Mouse (Mus musculus) forebrain, embryonic 14.5 days (tissue): ENCODE data around the gene Anxa11. TPM values are rescaled to one million over a fixed set of nuclear protein-coding genes. Genes with fewer than 3 reads are reported as not detected.
"Not testable (repeated sequence)": the region's sequence is repeated elsewhere in the genome, so short reads cannot be mapped to it uniquely, and the experiment has no call there.

Experiments
- ATAC-seq: fragments of 200-750 bp; cut with Nextera tagmentation; 2 replicates; pipeline ENCODE4 v1.8.0; 2017; ENCODE audit warnings: mild to moderate bottlenecking, moderate library complexity
- DNase-seq: peaks from one replicate; pipeline ENCODE4 v3.0.0-alpha.2; 2015; ENCODE audit warnings: low spot score
- H3K27ac ChIP-seq: fragments of 300-500 bp; sonication (generic); 2 replicates; pipeline ENCODE4 v1.5.1; 2014; ENCODE audit warnings: low read depth, mild to moderate bottlenecking, control low read depth, low read length, moderate library complexity
- H3K27me3 ChIP-seq: fragments of 300-500 bp; sonication (generic); replicated peaks from 2 replicates; pipeline ENCODE4 v1.6.1; 2014; ENCODE audit warnings: low read length, control low read depth, mixed read lengths; ENCODE audit not compliant: control insufficient read depth, insufficient read depth
- H3K36me3 ChIP-seq: fragments of 300-500 bp; sonication (generic); 2 replicates; pipeline ENCODE4 v1.6.1; 2014; ENCODE audit warnings: low read length, control low read depth; ENCODE audit not compliant: control insufficient read depth, insufficient read depth
- H3K4me1 ChIP-seq: fragments of 300-500 bp; sonication (generic); 2 replicates; pipeline ENCODE4 v1.6.1; 2014; ENCODE audit warnings: antibody characterized with exemption, low read length, control low read depth; ENCODE audit not compliant: control insufficient read depth, insufficient read depth
- H3K4me2 ChIP-seq: fragments of 300-500 bp; sonication (generic); 2 replicates; pipeline ENCODE4 v1.6.1; 2014; ENCODE audit warnings: mild to moderate bottlenecking, control low read depth, low read length
- H3K4me3 ChIP-seq: fragments of 300-500 bp; sonication (generic); 2 replicates; pipeline ENCODE4 v1.5.1; 2014; ENCODE audit warnings: low read depth, low read length, control low read depth
- H3K9ac ChIP-seq: fragments of 300-500 bp; sonication (generic); 2 replicates; pipeline ENCODE4 v1.6.1; 2014; ENCODE audit warnings: mild to moderate bottlenecking, low read length, control low read depth, moderate library complexity
- H3K9me3 ChIP-seq: fragments of 300-500 bp; sonication (generic); replicated peaks from 2 replicates; pipeline ENCODE4 v1.6.1; 2016; ENCODE audit warnings: low read length, control low read depth, mixed read lengths; ENCODE audit not compliant: control insufficient read depth
- WGBS: fragments of 180-500 bp; shearing (Covaris S2); extraction: QIAGEN DNeasy Blood & Tissue Kit; methylation state at CpG from one replicate; pipeline ENCODE4 v1.1.7; 2014; 5-methylcytosine and 5-hydroxymethylcytosine counted together
- polyA plus RNA-seq: library from polyadenylated mRNA; unstranded; fragments of >200 nt; fragmentation: Nextera tagmentation; extraction: Ambion mirVana; gene quantifications from 2 replicates; pipeline ENCODE4 v1.2.1, GENCODE M21; 2014

The Anxa11 gene
- polyA plus RNA-seq, 1 experiment from 2014 or later, result 2.3 TPM

- Histone ChIP-seq H3K4me1 (peaks cover 8% of the 10 kb centered on the region; the same call in 1 of the 2 replicates), H3K27ac (no peak overlapping the region), H3K4me2 (no peak overlapping the region), H3K9ac (no peak overlapping the region), H3K9me3 (no peaks in the 10 kb centered on the region), H3K4me3 (no peak overlapping the region), H3K27me3 (peaks cover 22% of the 10 kb centered on the region), H3K36me3 (no peaks in the 10 kb centered on the region)
- no peak for DNase-seq
- WGBS, result 86% methylated on average over 8 of the region's 8 CpGs
- ATAC-seq, result no peak
These were observed 4.6 kb downstream of the Anxa11 start for GRCm38 (mm10) chr14:25846516-25846915.

GRCm38 (mm10) chr14:25847660-25848059 is 5.7 kb downstream of the Anxa11 start:
- no peak overlapping the region for H3K4me3 ChIP-seq
- no peak for DNase-seq
- no peak for ATAC-seq
- no peaks in the 10 kb centered on the region for H3K9me3 ChIP-seq
- no peak overlapping the region for H3K4me2 ChIP-seq
- peaks cover 12% of the 10 kb centered on the region for H3K27me3 ChIP-seq
- no peak overlapping the region for H3K27ac ChIP-seq
- no peak overlapping the region for H3K9ac ChIP-seq
- WGBS, result 59% methylated on average over 9 of the region's 9 CpGs
- no peaks in the 10 kb centered on the region for H3K36me3 ChIP-seq
- no peaks in the 10 kb centered on the region for H3K4me1 ChIP-seq

DNA sequence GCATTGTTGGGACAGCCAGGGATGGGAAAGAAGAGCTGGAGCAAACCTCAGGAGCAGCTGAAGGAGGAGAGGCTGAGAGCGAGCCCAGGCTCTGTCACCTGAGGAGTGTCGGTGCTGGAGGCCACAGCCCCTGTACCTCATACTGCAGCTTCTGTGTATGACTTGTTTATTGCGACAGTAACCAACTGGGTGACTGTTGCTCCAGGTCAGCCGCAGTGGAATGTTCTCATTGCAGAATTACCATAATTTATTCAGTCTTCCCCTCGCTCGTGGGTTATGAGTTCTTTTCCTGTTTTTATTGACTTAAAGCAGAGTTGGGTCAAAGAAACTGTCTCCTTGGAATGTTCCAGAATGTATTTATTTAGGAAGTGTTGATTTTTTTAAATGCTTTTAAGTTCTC is 6.3 kb downstream of the Anxa11 start:
- H3K36me3 ChIP-seq, result no peaks in the 10 kb centered on the region
- H3K9me3 ChIP-seq, result no peaks in the 10 kb centered on the region
- no peak overlapping the region for H3K4me3 ChIP-seq
- H3K27ac ChIP-seq, result no peak overlapping the region
- 85% methylated on average over 6 of the region's 6 CpGs for WGBS
- ATAC-seq (no peak), DNase-seq (no peak)
- H3K4me2 ChIP-seq, result no peak overlapping the region
- no peaks in the 10 kb centered on the region for H3K4me1 ChIP-seq
- H3K27me3 ChIP-seq, result peaks cover 7% of the 10 kb centered on the region
- H3K9ac ChIP-seq, result no peak overlapping the region

DNA sequence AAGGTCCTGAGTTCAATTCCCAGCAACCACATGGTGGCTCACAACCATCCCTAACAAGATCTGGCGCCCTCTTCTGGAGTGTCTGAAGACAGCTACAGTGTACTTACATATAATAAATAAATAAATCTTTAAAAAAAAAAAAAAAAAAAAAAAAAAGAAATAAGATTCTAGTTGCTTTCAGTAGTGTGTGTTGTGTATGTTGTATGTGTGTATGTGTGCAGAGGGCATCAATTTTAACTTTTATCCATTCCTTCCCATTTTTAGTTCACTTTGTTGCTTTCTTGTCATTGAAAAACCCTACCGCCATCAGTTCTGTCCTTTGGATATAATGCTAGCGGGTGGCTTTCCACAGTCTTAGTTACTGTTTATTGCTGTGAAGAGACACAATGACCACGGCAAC is 6.8 kb downstream of the Anxa11 start:
- ATAC-seq, H3K9ac ChIP-seq, H3K36me3 ChIP-seq, DNase-seq, H3K4me3 ChIP-seq, H3K4me2 ChIP-seq, H3K27me3 ChIP-seq, H3K9me3 ChIP-seq, H3K4me1 ChIP-seq, H3K27ac ChIP-seq: not testable (repeated sequence)
- 94% methylated on average over 3 of the region's 4 CpGs for WGBS

DNA sequence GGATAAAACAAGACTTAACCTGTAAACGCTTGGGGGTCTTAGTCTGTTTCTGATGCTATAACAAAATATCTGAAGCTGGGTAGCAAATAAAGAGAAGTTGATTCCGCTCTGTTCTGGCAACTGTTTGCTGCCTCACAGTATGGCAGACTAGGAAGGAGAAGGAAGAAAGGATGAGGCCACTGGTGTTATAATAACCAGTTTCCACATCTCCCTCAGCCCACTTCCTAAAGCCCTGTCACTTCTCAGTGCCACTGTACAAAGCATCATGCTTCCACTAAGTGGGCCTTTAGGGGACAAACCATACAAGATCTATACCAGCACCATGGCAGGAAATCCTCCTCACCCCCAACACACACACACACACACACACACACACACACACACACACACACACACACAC is 8.5 kb downstream of the Anxa11 start:
- no peak overlapping the region for H3K27ac ChIP-seq
- no peak overlapping the region for H3K9ac ChIP-seq
- ATAC-seq (no peak), DNase-seq (no peak)
- no peaks in the 10 kb centered on the region for H3K9me3 ChIP-seq
- H3K27me3 ChIP-seq, result no peaks in the 10 kb centered on the region
- no peak overlapping the region for H3K4me2 ChIP-seq
- no peaks in the 10 kb centered on the region for H3K4me1 ChIP-seq
- H3K4me3 ChIP-seq, result no peak overlapping the region
- H3K36me3 ChIP-seq, result no peaks in the 10 kb centered on the region
- WGBS, result 96% methylated on average over 2 of the region's 2 CpGs

DNA sequence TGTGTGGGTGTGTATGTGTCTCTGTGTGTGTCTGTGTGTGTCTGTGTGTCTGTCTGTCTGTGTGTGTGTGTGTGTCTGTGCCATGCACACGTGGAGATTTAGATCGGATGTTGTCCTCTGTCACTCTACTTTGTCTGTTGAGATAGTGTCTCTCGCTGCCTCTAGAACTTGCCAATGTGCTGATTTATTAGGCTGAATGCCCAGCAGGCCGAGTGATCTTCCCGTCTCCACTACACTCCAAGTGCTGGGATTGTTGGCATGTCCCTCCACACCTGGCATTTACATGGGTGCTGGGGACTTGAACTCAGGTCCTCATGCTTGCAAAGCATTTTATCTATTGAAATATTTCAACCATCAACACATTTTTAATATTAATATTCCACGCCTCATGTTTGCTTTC is 9.2 kb downstream of the Anxa11 start:
- no peaks in the 10 kb centered on the region for H3K27me3 ChIP-seq
- H3K4me1 ChIP-seq, result no peaks in the 10 kb centered on the region
- 83% methylated on average over 6 of the region's 6 CpGs for WGBS
- no peak for DNase-seq
- no peak overlapping the region for H3K4me3 ChIP-seq
- no peaks in the 10 kb centered on the region for H3K36me3 ChIP-seq
- no peaks in the 10 kb centered on the region for H3K9me3 ChIP-seq
- H3K27ac ChIP-seq, result no peak overlapping the region
- no peak overlapping the region for H3K4me2 ChIP-seq
- ATAC-seq, result no peak
- H3K9ac ChIP-seq, result no peak overlapping the region

DNA sequence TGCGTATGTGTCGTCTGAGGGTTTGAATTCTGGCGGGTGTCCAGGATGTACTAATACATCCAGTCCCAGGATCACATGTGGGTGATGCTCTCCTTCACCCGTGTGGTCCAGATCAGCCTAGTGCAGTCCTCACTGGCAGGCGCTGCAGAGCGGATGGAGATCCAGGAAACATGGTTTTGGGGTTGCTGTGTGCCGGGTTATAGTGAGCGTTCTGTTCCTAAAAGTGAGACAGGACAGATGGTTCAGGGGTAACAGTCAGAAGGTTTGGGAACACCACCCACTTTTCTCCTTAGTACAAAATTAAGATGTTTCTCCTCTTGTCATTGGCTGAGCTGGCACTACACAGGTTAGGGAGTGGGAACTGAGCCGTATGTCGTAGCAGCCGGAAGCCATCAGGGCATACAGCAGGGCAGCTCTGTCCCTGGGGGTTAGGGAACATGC is 10.2 kb downstream of the Anxa11 start:
- 86% methylated on average over 11 of the region's 11 CpGs for WGBS
- no peaks in the 10 kb centered on the region for H3K9me3 ChIP-seq
- no peaks in the 10 kb centered on the region for H3K27me3 ChIP-seq
- H3K4me2 ChIP-seq, result no peak overlapping the region
- DNase-seq (no peak), ATAC-seq (no peak)
- H3K9ac ChIP-seq, result no peak overlapping the region
- H3K27ac ChIP-seq, result no peak overlapping the region
- H3K36me3 ChIP-seq, result no peaks in the 10 kb centered on the region
- H3K4me1 ChIP-seq, result no peaks in the 10 kb centered on the region
- no peak overlapping the region for H3K4me3 ChIP-seq

DNA sequence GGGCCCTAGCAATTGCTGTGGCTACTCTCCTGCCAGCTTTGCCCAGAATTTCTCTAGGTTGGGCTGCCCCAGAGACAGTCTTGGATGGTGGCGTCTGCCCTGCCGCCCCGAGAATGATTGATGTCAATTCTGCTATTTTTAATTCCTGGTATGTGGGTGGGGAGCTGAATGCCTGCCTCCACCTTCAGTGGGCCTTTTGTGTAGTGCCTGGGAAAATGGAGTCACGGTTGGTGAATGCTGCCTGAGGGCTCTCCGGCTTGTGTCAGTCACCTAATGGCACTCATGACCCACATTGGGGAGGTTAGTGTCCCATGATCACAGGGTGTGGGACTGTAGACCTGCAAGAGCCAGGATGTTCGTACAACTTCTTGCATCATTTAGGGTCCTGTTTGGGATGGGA is 11.3 kb downstream of the Anxa11 start:
- Histone ChIP-seq H3K9me3 (no peaks in the 10 kb centered on the region), H3K4me2 (no peak overlapping the region), H3K4me3 (no peak overlapping the region), H3K9ac (no peak overlapping the region), H3K4me1 (no peaks in the 10 kb centered on the region), H3K27ac (no peak overlapping the region), H3K27me3 (no peaks in the 10 kb centered on the region), H3K36me3 (no peaks in the 10 kb centered on the region)
- 79% methylated on average over 6 of the region's 6 CpGs for WGBS
- DNase-seq, result no peak
- no peak for ATAC-seq

DNA sequence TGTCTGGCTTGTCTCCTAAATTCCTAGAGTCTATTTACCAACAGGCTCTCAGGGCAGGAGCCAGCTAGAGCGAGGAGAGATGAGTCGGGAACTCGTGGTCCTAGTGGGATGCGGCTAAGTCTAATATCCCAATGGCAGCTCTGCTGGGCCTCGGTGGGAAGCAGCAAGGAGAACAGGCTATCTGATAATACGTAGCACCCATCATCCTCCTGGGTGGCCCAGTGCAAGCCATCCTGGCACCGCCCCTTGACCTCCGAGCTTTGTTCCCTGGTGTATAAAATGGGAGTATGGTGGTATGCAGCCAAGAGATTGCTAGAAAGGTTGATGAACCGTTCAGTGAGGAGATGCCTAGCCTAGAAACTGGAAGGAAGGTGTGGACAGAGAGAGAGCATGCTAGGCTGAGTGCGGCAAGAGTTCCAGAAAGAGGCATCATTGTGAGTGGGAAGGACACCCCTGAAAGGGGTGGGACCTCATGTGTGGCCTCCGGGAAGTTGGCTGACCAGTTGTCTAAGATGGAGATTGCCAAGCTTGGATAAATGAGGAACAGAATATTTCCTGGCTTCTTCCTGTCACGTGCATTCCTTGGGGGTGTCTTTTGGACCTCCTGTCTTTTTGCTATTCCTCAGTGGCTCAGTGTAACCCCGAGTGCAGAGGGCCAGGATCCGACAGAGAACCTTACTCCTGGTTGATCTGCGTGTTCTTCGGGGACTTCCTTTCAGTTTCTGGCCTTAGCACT is 11.9 kb downstream of the Anxa11 start:
- Histone ChIP-seq H3K4me2 (no peak overlapping the region), H3K9me3 (no peaks in the 10 kb centered on the region)

More for the DNA sequence above, 11.9 kb downstream of the Anxa11 start:
- Histone ChIP-seq H3K9ac (no peak overlapping the region), H3K27me3 (no peaks in the 10 kb centered on the region), H3K36me3 (no peaks in the 10 kb centered on the region), H3K4me3 (no peak overlapping the region), H3K4me1 (no peaks in the 10 kb centered on the region), H3K27ac (no peak overlapping the region)
- ATAC-seq (no peak), DNase-seq (no peak)
- WGBS, result 90% methylated on average over 16 of the region's 16 CpGs
